Mouse (Mus musculus) lung, adult 18-20 months (tissue): ENCODE results near the gene Myzap.
"Not testable (repeated sequence)": the region's sequence is repeated elsewhere in the genome, so short reads cannot be mapped to it uniquely, and the experiment has no call there.

Experiments
- DNase-seq, 2 experiments: peaks; one replicate each; pipeline ENCODE4 v3.0.0; 2022; ENCODE audit warnings: mixed read lengths in 2 of 2

The Myzap gene

DNA sequence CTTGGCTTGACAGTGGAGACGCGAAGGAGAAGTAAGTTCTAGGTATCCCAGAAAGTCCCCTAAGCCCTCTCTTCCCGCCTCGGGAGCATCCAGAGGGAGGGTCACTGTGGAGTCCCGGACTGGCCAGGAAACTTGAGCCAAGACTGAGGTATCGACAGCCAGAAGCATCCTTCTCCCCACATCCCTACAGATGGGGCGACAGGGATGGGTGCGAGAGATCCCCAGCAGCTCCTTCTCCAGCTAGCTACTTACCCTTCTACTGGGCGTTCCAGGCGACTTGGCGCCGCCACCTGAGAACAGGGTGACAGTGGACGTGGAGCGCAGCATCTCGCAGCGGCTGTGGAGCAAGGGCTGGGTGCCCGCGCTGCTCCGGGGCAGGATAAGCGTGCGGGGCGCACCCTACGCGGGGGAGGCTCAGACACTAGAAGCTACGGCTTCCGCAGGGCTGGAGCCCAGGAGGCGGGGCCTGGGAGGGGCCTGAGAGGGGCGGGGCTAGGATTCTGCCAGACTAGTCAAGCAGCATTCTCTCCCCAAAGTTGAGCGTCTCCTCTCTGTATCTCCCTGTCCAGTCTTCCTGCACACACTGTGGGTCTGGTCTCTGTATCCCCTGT lies at the start of gene Myzap:
Myzap (minus strand) TSS at position 423 of the 611 bp plus-strand sequence.
- DNase-seq: peak; percentile 95 to 97

DNA sequence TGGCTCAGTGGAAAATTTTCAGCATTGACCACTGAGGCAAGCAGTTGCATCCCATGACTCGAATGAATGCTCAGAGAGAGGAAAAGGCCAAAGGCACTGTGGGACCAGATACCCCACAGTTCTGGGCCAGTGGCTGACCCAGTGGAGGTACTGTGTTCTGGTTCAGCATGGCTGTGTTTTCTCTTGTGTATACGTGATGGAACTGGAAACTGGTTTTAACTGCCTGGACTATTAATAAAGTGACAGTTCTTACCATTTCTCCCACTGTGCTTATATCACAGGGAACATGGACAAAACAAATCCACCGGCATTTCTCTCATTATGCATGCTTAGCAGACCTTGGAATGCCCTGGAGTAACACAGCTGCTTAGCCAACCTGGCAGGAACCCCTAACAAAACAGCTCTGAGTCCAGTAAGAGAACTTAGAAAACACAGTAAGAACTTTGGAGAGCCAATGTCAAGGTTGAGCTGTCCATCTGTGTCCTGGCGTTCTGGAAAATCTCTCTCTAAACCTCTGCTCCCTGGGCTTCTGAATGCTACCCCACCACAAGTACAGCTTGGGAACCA lies 48.3 kb upstream of the Myzap start:
- DNase-seq: no peak

- DNase-seq: no peak
Measured at GRCm38 (mm10) chr9:71638198-71638597, 46.0 kb upstream of the Myzap start.

- DNase-seq: no peak
Measured at GRCm38 (mm10) chr9:71636854-71637253, 44.7 kb upstream of the Myzap start.

- no peak for DNase-seq
Measured at GRCm38 (mm10) chr9:71635627-71636026, 43.5 kb upstream of the Myzap start.

DNA sequence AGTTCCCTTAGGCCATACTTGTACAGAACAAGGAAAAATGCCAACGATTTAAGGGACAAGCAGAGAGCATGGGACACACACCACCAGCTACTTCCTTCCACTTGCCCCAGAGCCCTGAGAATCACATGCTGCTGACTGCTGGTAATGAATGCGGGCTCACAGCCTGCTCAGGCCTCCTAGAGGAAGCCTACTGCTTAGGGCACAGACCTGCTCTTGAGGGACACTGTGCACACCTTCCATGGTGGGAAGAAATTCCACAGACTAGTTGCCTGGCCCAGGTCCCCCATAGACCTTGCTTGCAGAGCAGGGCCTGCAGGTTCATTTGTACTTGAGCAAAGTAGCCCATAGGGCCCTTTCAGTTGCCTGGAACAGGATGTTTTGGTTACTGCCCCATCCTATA lies 42.8 kb upstream of the Myzap start:
- no peak for DNase-seq

DNA sequence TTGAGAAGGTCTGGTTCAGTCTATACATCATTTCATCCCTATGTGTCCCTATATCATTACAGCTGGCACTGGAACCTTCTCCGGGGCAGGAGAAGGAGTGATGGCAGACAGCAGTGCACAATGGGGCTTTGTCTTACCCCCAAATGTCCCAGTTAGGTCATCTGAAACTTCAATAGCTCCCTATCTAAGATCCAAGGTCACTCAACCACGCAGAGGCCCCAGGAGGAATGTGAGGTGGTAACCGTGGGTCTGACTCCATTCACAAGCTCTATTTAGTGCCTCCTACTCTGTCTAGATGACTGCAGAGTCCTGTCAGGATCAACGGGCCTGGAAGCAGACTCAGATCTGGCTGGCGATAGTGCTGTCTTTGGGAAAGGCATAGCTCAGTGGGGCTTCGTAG lies 36.8 kb upstream of the Myzap start:
- DNase-seq: no peak

- DNase-seq: no peak
Measured at GRCm38 (mm10) chr9:71628286-71628685, 36.1 kb upstream of the Myzap start.

GRCm38 (mm10) chr9:71625961-71626360 lies 33.8 kb upstream of the Myzap start:
- no peak for DNase-seq

DNA sequence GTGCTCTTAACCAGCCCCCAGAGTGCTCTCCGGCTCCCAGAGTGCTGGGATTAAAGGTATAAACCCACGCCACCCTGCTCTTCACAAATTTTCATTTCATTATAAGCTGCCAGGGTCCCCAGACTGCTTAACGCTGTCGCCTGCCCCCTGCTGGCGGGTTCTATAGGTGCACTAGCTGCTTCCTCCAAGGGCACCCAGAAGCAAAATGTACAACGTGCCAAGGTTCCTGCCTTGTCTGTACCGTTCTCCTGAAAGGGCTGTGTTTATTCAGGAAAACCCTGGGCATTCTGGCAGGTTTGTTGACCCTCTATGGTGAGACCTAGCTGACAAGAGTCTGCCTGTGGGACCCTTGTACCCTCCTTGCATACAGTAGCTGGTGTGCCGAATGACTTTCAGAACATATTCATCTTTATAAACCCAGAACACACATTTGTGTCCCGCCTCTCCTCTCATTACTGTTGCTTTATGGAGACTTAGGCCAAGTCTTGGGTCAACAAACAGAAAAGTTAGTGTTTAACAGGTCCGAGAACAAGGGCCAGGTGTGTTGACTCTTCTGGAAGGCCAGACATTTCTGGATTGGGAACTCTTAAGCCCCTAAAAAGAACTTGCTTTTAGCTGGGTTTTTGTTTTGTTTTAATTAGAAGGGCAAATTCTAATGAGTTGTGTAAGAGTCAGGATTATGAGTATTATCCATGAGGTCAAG lies 32.8 kb upstream of the Myzap start:
- peak; percentile 72 to 81 for DNase-seq

GRCm38 (mm10) chr9:71623871-71624569 lies 31.9 kb upstream of the Myzap start:
- peak; percentile 19 to 60 for DNase-seq

- no peak for DNase-seq
Measured at GRCm38 (mm10) chr9:71622593-71622992, 30.4 kb upstream of the Myzap start.

- peak in 1 of 2 experiments; percentile 36 for DNase-seq
Measured at GRCm38 (mm10) chr9:71621968-71622367, 29.8 kb upstream of the Myzap start.

DNA sequence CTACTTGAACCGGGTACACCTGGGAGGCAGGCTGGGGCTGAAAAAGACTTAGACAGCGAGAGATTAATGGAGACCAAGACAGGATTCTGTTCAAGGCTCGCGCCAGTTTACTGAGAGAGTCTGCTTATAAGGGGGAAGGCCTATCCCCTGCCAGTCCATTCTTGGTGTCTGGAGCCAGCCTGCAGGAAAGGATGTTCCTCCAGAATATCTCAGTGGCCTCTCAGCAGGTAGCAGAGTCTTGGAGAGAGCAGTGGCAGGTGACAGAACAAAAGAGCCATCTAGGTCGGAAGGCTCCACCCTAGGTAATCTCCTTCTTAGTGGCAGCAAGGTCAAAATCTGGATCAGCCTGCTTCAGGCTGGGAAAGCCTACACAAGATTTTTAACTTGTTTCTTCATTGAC lies 28.0 kb upstream of the Myzap start:
- DNase-seq: not testable (repeated sequence)

DNA sequence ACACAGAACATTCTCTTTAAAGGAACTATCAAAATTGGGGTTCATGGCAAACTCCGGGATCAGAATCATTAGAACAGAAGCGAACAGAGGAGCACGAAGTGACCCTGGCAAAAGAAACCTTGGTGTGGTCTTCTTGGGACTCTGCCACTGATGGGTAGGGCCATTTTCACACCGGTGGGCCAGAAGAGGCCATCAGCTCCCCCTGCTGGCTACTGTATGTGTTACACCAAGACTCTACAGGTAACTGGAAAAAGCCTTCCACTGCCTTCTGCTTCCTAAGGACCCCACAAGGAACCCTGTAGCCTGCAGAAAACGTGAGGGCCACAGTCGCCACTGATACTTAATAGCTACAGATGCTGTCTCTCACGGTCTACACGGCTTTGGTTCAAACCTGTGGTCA lies 25.2 kb upstream of the Myzap start:
- DNase-seq: peak; percentile 21 to 45

DNA sequence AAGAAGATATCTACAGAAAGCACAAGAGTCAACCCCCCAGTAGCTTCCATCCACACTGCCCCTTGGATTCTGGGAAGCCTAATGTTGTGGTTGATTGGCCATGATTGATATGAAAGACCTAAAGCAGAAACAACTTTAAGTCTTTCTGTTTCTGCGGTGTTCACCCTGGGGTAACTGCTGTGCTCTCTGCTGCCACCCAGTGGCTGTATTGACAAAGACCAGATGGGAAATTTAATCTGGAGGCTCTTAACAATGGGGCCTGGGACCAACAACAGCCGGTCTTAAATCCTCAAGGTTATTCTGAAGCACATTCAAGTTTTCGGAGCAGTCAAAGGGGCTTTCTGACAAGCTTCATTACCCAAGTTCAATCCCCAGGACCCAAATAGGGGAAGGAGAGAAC lies 24.0 kb upstream of the Myzap start:
- DNase-seq: peak; percentile 72 to 82

DNA sequence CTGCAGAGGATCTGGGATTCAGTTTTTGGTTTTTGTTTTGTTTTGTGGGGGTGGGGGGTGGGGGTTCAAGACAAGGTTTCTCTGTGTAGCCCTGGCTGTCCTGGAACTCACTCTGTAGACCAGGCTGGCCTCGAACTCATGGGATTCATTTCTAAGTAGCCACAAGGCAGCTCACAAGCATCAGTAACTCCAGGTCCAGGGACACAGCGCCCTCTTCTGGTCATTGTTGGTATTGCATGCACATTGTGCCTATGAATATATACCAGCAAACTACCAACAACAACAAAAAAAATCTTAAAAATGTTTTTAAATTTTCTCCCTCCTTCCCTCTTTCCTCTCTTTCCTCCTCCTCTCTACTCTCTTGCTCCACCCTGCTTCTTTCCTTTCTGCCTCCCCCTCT lies 22.5 kb upstream of the Myzap start:
- peak; percentile 46 to 56 for DNase-seq

DNA sequence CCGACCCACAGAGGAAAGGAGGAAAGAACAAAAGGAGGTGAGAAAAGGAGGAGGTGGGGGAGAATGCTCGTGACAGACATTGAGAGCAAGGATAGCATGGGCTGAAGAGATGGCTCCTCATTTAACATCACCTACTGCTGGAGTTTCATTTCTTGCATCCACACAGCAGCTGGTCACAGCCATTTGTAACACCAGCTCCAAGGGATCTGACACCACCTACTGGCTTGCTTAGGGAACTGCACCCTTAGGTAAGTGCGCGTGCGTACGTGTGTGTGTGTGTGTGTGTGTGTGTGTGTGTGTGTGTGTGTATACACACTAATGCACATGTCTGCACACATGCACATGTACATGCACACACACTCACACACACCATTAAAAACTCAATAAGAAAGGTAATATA lies 20.8 kb upstream of the Myzap start:
- no peak for DNase-seq

DNA sequence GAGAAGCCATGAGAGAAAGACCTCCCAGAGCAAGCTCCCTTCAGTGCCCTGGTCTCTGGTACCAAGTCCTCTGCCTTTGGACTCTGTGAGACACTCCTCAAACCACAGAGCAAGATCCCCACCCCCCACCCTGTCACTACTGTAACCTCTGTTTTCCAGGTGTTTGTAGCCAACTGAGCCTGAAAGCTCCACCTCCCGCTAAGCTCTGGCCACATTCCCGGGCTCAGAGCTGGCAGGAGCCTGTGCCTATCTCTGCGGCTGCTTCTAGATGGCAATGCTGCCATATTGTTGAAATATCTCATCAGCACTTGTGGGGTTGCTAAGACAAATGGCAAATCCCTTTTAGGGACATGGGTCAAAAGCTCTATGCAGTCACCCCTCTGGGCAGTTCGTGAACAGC lies 19.7 kb upstream of the Myzap start:
- no peak for DNase-seq

GRCm38 (mm10) chr9:71609010-71609409 lies 16.9 kb upstream of the Myzap start:
- peak; percentile 42 to 73 for DNase-seq

DNA sequence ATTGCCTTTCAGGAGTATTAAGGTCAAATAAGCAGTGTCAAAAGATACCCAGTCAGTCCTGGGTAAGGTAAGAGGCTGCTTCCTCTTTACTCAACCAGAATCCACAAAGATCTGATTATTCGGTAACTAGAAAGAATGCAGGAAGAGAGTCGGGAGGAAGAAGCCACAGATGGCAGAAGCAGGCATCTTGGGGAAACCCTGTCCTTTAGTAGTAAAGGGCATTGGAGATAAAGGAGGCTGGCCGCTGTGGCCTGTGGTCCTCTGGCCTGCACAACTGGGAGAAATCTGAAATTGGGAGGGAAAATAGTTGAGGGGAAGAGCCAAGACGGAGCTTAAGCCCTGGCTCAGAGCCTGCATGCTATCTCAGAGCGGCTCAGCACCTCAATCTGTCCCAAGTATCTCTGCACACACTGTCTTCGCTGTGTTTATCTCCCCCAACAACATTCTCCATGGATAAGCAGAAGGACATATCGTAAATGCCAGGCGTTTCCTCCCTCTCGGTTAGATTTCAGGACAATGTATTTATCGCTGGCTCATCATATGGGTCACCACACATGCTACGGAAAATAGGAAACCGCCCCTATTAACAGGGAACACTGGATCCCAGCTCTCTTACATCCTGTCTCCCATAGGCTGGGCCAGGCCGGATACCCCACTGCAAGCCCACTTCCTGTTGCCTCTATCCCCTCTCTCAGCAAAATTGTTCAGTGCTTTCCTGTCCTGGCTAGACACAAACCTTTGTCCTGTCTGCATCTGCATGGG lies 14.3 kb upstream of the Myzap start:
- peak; percentile 44 to 78 for DNase-seq

DNA sequence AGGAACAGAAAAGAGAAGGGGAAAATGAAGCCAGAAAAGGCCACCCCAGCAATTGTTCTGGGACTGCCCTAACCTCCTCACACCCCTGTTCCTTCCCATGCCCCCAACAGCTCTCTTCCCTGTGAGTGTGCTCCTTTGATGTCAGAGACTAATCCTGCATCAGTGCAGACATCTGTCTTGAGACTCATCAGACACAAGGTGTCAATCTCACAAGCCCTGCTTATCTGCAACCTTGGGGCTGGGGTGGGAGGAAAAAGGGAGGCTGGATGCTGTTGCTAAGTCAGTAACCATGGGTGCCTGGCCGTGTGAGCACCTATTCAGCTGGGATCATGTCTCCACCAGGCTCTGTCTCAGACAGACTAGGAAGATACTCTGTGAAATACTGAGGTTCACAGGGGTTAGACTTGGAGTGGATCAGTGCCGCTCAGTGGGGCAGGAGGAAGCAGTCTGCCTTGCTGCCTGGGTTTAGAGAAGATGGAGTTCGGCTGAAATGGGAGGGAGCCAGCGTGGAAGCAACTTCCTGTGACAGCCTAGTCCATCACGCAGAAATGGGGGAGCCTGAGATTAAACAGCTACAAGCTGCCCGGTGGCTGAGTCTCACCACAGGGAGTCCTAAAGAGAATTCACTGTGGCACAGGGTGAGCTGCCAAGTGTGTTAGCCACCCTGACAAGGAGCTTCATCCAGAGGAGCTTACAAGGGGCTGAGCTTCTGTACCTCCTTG lies 12.9 kb upstream of the Myzap start:
- DNase-seq: peak in 1 of 2 experiments; percentile 46
